Mouse (Mus musculus) liver, embryonic 13.5 days (tissue): ENCODE measurements around the gene Celsr3. TPM values are rescaled to one million over a fixed set of nuclear protein-coding genes. Genes with fewer than 3 reads are reported as not detected.

Source experiments
- ATAC-seq: fragments of 200-750 bp; cut with Nextera tagmentation; 2 replicates; pipeline ENCODE4 v1.8.0; 2017; ENCODE audit warnings: low read depth, mild to moderate bottlenecking, moderate number of reproducible peaks, moderate library complexity
- DNase-seq: peaks from one replicate; pipeline ENCODE4 v3.0.0; 2022
- H3K27ac ChIP-seq: fragments of 300-500 bp; sonication (generic); 2 replicates; pipeline ENCODE4 v1.5.1; 2015; ENCODE audit warnings: moderate library complexity, mild to moderate bottlenecking, inconsistent platforms
- H3K27me3 ChIP-seq: fragments of 300-500 bp; sonication (generic); 2 replicates; pipeline ENCODE4 v1.6.1; 2015; ENCODE audit warnings: mild to moderate bottlenecking, inconsistent platforms
- H3K36me3 ChIP-seq: fragments of 300-500 bp; sonication (generic); 2 replicates; pipeline ENCODE4 v1.6.1; 2015; ENCODE audit warnings: mild to moderate bottlenecking, inconsistent platforms
- H3K4me1 ChIP-seq: fragments of 300-500 bp; sonication (generic); replicated peaks from 2 replicates; pipeline ENCODE4 v1.6.1; 2015; ENCODE audit warnings: inconsistent platforms
- H3K4me2 ChIP-seq: fragments of 300-500 bp; sonication (generic); 2 replicates; pipeline ENCODE4 v1.6.1; 2015; ENCODE audit warnings: inconsistent platforms, mild to moderate bottlenecking, moderate library complexity
- H3K4me3 ChIP-seq: fragments of 300-500 bp; sonication (generic); replicated peaks from 2 replicates; pipeline ENCODE4 v1.5.1; 2015; ENCODE audit warnings: mild to moderate bottlenecking, inconsistent platforms
- H3K9ac ChIP-seq: fragments of 300-500 bp; sonication (generic); 2 replicates; pipeline ENCODE4 v1.6.1; 2015; ENCODE audit warnings: mild to moderate bottlenecking, inconsistent platforms
- H3K9me3 ChIP-seq: fragments of 300-500 bp; sonication (generic); replicated peaks from 2 replicates; pipeline ENCODE4 v1.6.1; 2016; ENCODE audit warnings: inconsistent platforms
- WGBS: fragments of 180-500 bp; shearing (Covaris S2); methylation state at CpG from one replicate; pipeline ENCODE4 v1.1.7; 2015; ENCODE audit not compliant: insufficient replicate concordance; 5-methylcytosine and 5-hydroxymethylcytosine counted together
- polyA plus RNA-seq: library from polyadenylated mRNA; unstranded; fragments of >200 nt; fragmentation: Nextera tagmentation; extraction: Ambion mirVana; gene quantifications from 2 replicates; pipeline ENCODE4 v1.2.1, GENCODE M21; 2015

Gene Celsr3
- polyA plus RNA-seq = 0.03 TPM in 2 replicates

- DNase-seq (peak; percentile 47), ATAC-seq (0 out of 2 replicates have a peak, but pooled peaks have one; percentile 21)
- WGBS = 4% methylated on average over 70 of the region's 70 CpGs
These were observed at the start of gene Celsr3 for GRCm38 (mm10) chr9:108825820-108826699. Gene Celsr3, plus strand, starts transcription at chr9:108826320.

DNA sequence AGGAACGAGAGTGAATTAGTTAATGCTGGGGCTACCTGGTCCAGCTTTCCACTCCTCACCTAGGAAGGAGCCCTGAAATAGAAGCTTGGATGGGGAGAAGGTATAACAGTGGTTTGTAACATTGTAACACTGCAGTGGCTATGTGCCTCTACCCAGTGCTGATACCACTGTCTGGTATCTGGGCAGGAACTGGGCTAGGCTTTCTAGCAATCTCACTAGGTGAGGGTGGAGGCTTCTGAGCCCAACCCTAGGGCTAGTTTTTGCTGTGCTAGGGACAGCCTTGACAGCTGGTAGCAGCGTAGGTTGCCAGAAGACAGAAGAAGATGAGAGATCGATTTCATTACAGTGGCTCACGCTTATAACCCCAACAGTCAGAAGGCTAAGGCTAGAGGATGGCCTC is 49.5 kb upstream of the Celsr3 start:
- H3K9me3 ChIP-seq = no peaks in the 10 kb centered on the region
- peak; percentile 23 for DNase-seq
- peak; percentile 92 for ATAC-seq
- peaks cover 20% of the 10 kb centered on the region for H3K4me1 ChIP-seq
- peaks cover 14% of the 10 kb centered on the region for H3K27me3 ChIP-seq
- peak overlapping the region; percentile 19; the same call in 1 of the 2 replicates for H3K9ac ChIP-seq
- 60% methylated on average over 4 of the region's 4 CpGs for WGBS
- no peak overlapping the region for H3K4me3 ChIP-seq
- H3K27ac ChIP-seq = no peak overlapping the region
- H3K36me3 ChIP-seq = no peaks in the 10 kb centered on the region
- H3K4me2 ChIP-seq = peak overlapping the region; percentile 30

More at GRCm38 (mm10) chr9:108825820-108826699, at the start of gene Celsr3:
- no peaks in the 10 kb centered on the region for H3K36me3 ChIP-seq
- H3K4me2 ChIP-seq = peak within 1 kb of the TSS; percentile 65
- H3K27me3 ChIP-seq = peaks cover 94% of the 10 kb centered on the region
- no peaks in the 10 kb centered on the region for H3K9me3 ChIP-seq
- H3K9ac ChIP-seq = no peak within 1 kb of the TSS
- peaks cover 22% of the 10 kb centered on the region for H3K4me1 ChIP-seq
- no peak within 1 kb of the TSS for H3K27ac ChIP-seq
- H3K4me3 ChIP-seq = peak within 1 kb of the TSS; percentile 45

GRCm38 (mm10) chr9:108777276-108777675 is 48.8 kb upstream of the Celsr3 start:
- Histone ChIP-seq H3K4me1 (peaks cover 25% of the 10 kb centered on the region), H3K36me3 (no peaks in the 10 kb centered on the region), H3K4me3 (no peak overlapping the region), H3K9me3 (no peaks in the 10 kb centered on the region), H3K4me2 (peak overlapping the region; percentile 30), H3K27me3 (peaks cover 12% of the 10 kb centered on the region), H3K27ac (no peak overlapping the region), H3K9ac (peak overlapping the region; percentile 19; the same call in 1 of the 2 replicates)
- DNase-seq (no peak), ATAC-seq (peak; percentile 42)
- WGBS = 59% methylated on average over 4 of the region's 4 CpGs

DNA sequence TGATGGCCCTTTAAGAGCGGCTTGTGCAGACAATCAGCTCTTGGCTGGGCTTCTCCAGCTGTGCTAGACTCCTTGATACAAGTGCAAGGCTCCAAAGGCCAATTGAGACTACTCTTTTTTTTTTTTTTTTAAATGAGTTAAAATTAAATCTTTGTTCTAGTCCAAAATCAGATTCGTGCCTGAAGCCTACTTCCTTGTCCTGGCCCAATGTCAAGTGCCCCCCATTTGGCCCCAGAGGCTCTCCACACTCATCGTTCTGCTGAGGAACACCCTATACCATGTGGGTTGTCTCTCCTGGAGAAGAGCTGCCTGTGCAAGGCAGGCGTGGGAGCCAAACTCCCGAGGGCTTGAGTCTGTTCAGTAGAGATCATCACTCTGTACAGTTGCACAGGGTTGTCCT is 45.2 kb upstream of the Celsr3 start:
- H3K36me3 ChIP-seq = no peaks in the 10 kb centered on the region
- DNase-seq = no peak
- H3K27me3 ChIP-seq = no peaks in the 10 kb centered on the region; the same call in 1 of the 2 replicates
- H3K9ac ChIP-seq = no peak overlapping the region
- H3K4me3 ChIP-seq = no peak overlapping the region
- H3K27ac ChIP-seq = no peak overlapping the region
- H3K4me1 ChIP-seq = peaks cover 52% of the 10 kb centered on the region
- no peaks in the 10 kb centered on the region for H3K9me3 ChIP-seq
- no peak for ATAC-seq
- WGBS = 52% methylated on average over 5 of the region's 5 CpGs
- H3K4me2 ChIP-seq = no peak overlapping the region

GRCm38 (mm10) chr9:108781891-108782290 is 44.2 kb upstream of the Celsr3 start:
- Histone ChIP-seq H3K27ac (no peak overlapping the region), H3K4me3 (no peak overlapping the region), H3K4me1 (peaks cover 51% of the 10 kb centered on the region), H3K9ac (no peak overlapping the region), H3K27me3 (no peaks in the 10 kb centered on the region), H3K36me3 (0 out of 2 replicates have a peak, but pooled peaks cover 1% of the 10 kb centered on the region), H3K9me3 (no peaks in the 10 kb centered on the region), H3K4me2 (no peak overlapping the region)
- 54% methylated on average over 4 of the region's 4 CpGs for WGBS
- no peak for ATAC-seq
- no peak for DNase-seq

- ATAC-seq (no peak; the same call in 1 of the 2 replicates), DNase-seq (no peak)
- H3K4me3 ChIP-seq = peak overlapping the region; percentile 90
- 45% methylated on average over 9 of the region's 9 CpGs for WGBS
- no peaks in the 10 kb centered on the region for H3K27me3 ChIP-seq
- peaks cover 51% of the 10 kb centered on the region for H3K4me1 ChIP-seq
- peak overlapping the region; percentile 88 for H3K9ac ChIP-seq
- 0 out of 2 replicates have a peak, but pooled peaks cover 4% of the 10 kb centered on the region for H3K36me3 ChIP-seq
- H3K27ac ChIP-seq = peak overlapping the region; percentile 87; the same call in 1 of the 2 replicates
- no peaks in the 10 kb centered on the region for H3K9me3 ChIP-seq
- H3K4me2 ChIP-seq = peak overlapping the region; percentile 80
These were observed 43.1 kb upstream of the Celsr3 start for GRCm38 (mm10) chr9:108782836-108783547.

DNA sequence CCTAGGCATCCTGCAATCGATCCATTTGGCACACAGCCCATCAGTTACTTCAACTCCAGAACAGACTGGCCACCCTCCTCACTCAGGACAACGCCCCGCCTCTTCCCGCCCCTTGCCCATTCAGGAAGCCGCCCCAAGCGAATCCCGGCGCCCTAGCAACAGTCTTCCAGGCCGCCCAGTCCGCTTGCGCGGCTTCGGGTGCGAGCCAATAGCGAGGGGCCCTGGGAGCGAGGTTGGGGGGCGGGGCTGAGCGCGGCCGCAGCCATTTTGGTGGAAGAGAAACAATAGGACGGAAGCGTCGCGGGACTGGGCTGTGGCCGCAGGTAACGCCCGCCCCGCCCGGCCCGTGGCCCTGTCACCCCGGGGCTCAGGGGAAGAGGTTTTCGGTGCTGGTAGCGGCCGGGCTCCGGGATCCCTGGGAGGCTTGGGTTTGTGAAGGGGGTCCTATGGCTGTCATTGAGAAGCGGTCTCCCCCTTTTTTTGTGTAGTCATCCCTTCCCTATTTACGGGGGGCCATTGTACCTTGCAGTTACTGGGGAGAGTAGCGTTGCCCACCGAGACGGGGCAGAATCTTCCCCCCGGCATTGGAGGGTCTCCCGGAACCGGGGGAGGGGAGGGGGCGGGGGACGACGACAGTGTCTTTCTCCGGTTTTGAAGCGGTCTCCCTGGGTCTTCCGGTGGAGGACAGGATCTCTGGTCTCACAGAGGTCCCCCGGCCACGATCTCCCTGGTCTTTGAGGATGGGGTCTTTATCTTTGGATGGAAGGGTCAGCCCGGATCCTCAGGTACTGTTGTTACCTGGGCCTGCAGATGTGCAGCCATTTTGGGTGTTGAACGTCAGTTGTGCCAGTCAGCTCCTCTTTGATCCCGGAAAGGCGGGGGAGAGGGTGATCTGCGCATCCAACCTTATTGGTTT is 42.3 kb upstream of the Celsr3 start, which contains the start of gene Ip6k2:
Gene Ip6k2, plus strand, starts transcription at position 249 of the 916 bp plus-strand sequence.
- H3K4me3 ChIP-seq = peak within 1 kb of the TSS; percentile 90
- under 1% methylated on average over 56 of the region's 56 CpGs for WGBS
- H3K9me3 ChIP-seq = no peaks in the 10 kb centered on the region
- DNase-seq (peak; percentile 94), ATAC-seq (peak; percentile 98)
- H3K4me2 ChIP-seq = peak within 1 kb of the TSS; percentile 80
- H3K27ac ChIP-seq = peak within 1 kb of the TSS; percentile 87
- peak within 1 kb of the TSS; percentile 88 for H3K9ac ChIP-seq
- peaks cover 59% of the 10 kb centered on the region for H3K4me1 ChIP-seq
- H3K27me3 ChIP-seq = no peaks in the 10 kb centered on the region
- H3K36me3 ChIP-seq = 0 out of 2 replicates have a peak, but pooled peaks cover 4% of the 10 kb centered on the region

GRCm38 (mm10) chr9:108785416-108785815 is 40.7 kb upstream of the Celsr3 start:
- H3K9me3 ChIP-seq = no peaks in the 10 kb centered on the region
- H3K4me1 ChIP-seq = peaks cover 75% of the 10 kb centered on the region
- peak overlapping the region; percentile 90 for H3K4me3 ChIP-seq
- ATAC-seq = no peak
- no peak for DNase-seq
- 0 out of 2 replicates have a peak, but pooled peaks cover 4% of the 10 kb centered on the region for H3K36me3 ChIP-seq
- peak overlapping the region; percentile 8; the same call in 1 of the 2 replicates for H3K27ac ChIP-seq
- peak overlapping the region; percentile 88 for H3K9ac ChIP-seq
- no peaks in the 10 kb centered on the region for H3K27me3 ChIP-seq
- peak overlapping the region; percentile 80 for H3K4me2 ChIP-seq

- Histone ChIP-seq H3K27ac (no peak overlapping the region), H3K9ac (no peak overlapping the region), H3K36me3 (0 out of 2 replicates have a peak, but pooled peaks cover 4% of the 10 kb centered on the region), H3K4me2 (no peak overlapping the region), H3K27me3 (no peaks in the 10 kb centered on the region), H3K9me3 (no peaks in the 10 kb centered on the region), H3K4me1 (peaks cover 86% of the 10 kb centered on the region), H3K4me3 (no peak overlapping the region)
- DNase-seq (no peak), ATAC-seq (no peak)
- 80% methylated on average over 1 of the region's 1 CpGs for WGBS
These were observed 39.6 kb upstream of the Celsr3 start for GRCm38 (mm10) chr9:108786494-108786893.

- Histone ChIP-seq H3K4me1 (peaks cover 88% of the 10 kb centered on the region), H3K9me3 (no peaks in the 10 kb centered on the region), H3K9ac (no peak overlapping the region), H3K4me2 (no peak overlapping the region), H3K27me3 (no peaks in the 10 kb centered on the region), H3K36me3 (0 out of 2 replicates have a peak, but pooled peaks cover 4% of the 10 kb centered on the region), H3K27ac (no peak overlapping the region), H3K4me3 (no peak overlapping the region)
- no peak for ATAC-seq
- no peak for DNase-seq
- 92% methylated on average over 2 of the region's 2 CpGs for WGBS
These were observed 39.0 kb upstream of the Celsr3 start for GRCm38 (mm10) chr9:108787080-108787479.
